Mouse (Mus musculus): ENCODE measurements around the gene Fam118a. TPM values are rescaled to one million over a fixed set of nuclear protein-coding genes. Genes with fewer than 3 reads are reported as not detected.
"Not testable (repeated sequence)": the region's sequence is repeated elsewhere in the genome, so short reads cannot be mapped to it uniquely, and the experiment has no call there.

Fam118a gene
- 18.9 and 20.9 TPM in 2 replicates for polyA plus RNA-seq (2012; rRNA removed)

- not testable (repeated sequence) for DNase-seq (ENCODE audit: extremely low spot score in 1 of 2, low spot score in 1 of 2)
These were observed at the start of gene Fam118a for GRCm38 (mm10) chr15:85028648-85029047. Gene Fam118a, plus strand, starts transcription at chr15:85028948.

GRCm38 (mm10) chr15:84981609-84982313 lies 47.0 kb upstream of the Fam118a start:
- DNase-seq (ENCODE audit: extremely low spot score in 1 of 2, low spot score in 1 of 2), result peak in 1 of 2 experiments; percentile 53

- no peak for DNase-seq (ENCODE audit: extremely low spot score in 1 of 2, low spot score in 1 of 2)
These were observed 45.9 kb upstream of the Fam118a start for GRCm38 (mm10) chr15:84982888-84983287.

GRCm38 (mm10) chr15:84983721-84984120 lies 45.0 kb upstream of the Fam118a start:
- no peak for DNase-seq (ENCODE audit: extremely low spot score in 1 of 2, low spot score in 1 of 2)

- no peak for DNase-seq (ENCODE audit: extremely low spot score in 1 of 2, low spot score in 1 of 2)
These were observed 43.1 kb upstream of the Fam118a start for GRCm38 (mm10) chr15:84985516-84986160.

- DNase-seq (ENCODE audit: extremely low spot score in 1 of 2, low spot score in 1 of 2), result no peak
These were observed 42.4 kb upstream of the Fam118a start for GRCm38 (mm10) chr15:84986171-84987019.

- no peak for DNase-seq (ENCODE audit: extremely low spot score in 1 of 2, low spot score in 1 of 2)
These were observed 41.5 kb upstream of the Fam118a start for GRCm38 (mm10) chr15:84987020-84987815.

GRCm38 (mm10) chr15:84987874-84988825 lies 40.6 kb upstream of the Fam118a start, which contains the start of gene 5031439G07Rik:
Gene 5031439G07Rik, minus strand, starts transcription at chr15:84988551.
- DNase-seq (ENCODE audit: extremely low spot score in 1 of 2, low spot score in 1 of 2), result peak; percentile 87 to 89

- DNase-seq (ENCODE audit: extremely low spot score in 1 of 2, low spot score in 1 of 2), result no peak
These were observed 39.6 kb upstream of the Fam118a start for GRCm38 (mm10) chr15:84989098-84989497.

GRCm38 (mm10) chr15:84989771-84990170 lies 39.0 kb upstream of the Fam118a start:
- DNase-seq (ENCODE audit: extremely low spot score in 1 of 2, low spot score in 1 of 2), result no peak

- no peak for DNase-seq (ENCODE audit: extremely low spot score in 1 of 2, low spot score in 1 of 2)
These were observed 34.2 kb upstream of the Fam118a start for GRCm38 (mm10) chr15:84994498-84994897.

- DNase-seq (ENCODE audit: extremely low spot score in 1 of 2, low spot score in 1 of 2), result no peak
These were observed 33.7 kb upstream of the Fam118a start for GRCm38 (mm10) chr15:84995041-84995440.

GRCm38 (mm10) chr15:84995967-84996366 lies 32.8 kb upstream of the Fam118a start:
- peak in 1 of 2 experiments; percentile 78 for DNase-seq (ENCODE audit: extremely low spot score in 1 of 2, low spot score in 1 of 2)

GRCm38 (mm10) chr15:84997768-84998454 lies 30.8 kb upstream of the Fam118a start:
- DNase-seq (ENCODE audit: extremely low spot score in 1 of 2, low spot score in 1 of 2), result peak; percentile 87 to 90

- no peak for DNase-seq (ENCODE audit: extremely low spot score in 1 of 2, low spot score in 1 of 2)
These were observed 28.8 kb upstream of the Fam118a start for GRCm38 (mm10) chr15:84999911-85000310.

- DNase-seq (ENCODE audit: extremely low spot score in 1 of 2, low spot score in 1 of 2), result peak; percentile 82 to 88
These were observed 27.5 kb upstream of the Fam118a start for GRCm38 (mm10) chr15:85000984-85001982.

- no peak for DNase-seq (ENCODE audit: extremely low spot score in 1 of 2, low spot score in 1 of 2)
These were observed 19.1 kb upstream of the Fam118a start for GRCm38 (mm10) chr15:85009666-85010065.

Measured in frontal cortex, adult 2 months (tissue).